Mouse (Mus musculus) WW6 (cell line): ENCODE data around the gene Sobp.

ENCODE experiments used
- DNase-seq: peaks from one replicate; pipeline ENCODE4 v3.0.0-alpha.2; 2013; ENCODE audit warnings: low read depth, low spot score

Sobp gene

DNA sequence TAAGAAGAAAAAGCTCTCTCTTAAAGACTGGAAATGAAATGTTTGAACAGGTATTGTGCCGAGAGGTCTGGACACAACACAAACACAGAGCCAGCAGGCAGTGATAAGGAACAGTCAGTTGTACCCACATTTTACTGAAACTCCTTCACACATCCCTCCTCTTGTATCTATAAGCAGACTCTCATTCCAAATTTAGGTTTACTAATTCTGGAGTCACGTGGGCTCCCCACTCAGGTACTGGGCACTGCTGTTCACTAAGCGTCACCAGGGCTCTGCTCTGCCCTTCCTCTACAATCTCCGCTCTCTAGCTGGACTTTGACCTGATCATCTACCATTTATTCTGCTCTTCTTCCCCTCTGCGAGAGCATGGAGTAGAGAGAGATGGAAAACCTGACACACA, 15.4 kb downstream of the Sobp start:
- DNase-seq, result no peak

DNA sequence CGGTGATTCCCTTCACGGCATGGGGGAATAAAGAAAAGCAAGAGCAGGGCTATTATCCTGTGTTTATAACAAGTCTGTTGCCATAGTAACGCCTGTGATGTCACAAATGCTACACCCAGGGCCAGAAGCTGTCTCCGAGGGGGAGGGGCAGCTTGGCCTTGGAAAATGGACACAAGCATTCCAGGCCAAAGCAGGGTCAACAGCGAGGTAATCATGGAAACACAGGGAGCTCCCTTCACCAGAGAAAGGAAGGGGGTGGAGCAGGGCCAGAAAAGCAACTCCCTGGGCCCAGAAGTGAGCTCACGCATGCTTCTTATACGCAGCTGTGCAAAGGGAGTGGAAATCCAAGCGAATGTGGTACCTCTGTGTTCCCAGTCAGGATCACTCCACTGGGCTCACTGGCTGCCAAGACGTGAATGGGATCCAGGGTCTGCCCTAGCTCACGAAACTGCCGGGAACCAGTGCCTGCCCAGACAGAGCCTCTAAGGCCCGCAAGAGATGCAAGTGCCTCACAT, 19.2 kb downstream of the Sobp start:
- no peak for DNase-seq

DNA sequence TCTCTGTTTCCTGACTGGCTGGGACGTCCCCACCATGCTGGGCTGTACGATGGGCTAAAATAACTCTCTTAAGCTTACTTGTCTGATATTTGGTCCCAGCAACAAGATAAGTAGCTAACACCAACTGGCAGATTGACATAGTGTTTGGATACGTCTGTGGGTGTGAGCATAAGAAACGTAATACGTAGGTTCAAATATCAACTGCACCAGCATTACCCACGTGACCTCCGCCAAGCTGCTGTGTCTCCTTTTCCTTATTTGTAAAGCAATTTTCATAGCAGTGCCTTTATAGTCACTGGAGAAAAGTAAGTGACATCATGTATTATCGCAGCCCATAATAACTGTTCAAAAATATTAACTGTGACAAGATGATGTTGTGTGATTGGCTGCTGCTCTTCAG, 21.7 kb downstream of the Sobp start:
- no peak for DNase-seq

DNA sequence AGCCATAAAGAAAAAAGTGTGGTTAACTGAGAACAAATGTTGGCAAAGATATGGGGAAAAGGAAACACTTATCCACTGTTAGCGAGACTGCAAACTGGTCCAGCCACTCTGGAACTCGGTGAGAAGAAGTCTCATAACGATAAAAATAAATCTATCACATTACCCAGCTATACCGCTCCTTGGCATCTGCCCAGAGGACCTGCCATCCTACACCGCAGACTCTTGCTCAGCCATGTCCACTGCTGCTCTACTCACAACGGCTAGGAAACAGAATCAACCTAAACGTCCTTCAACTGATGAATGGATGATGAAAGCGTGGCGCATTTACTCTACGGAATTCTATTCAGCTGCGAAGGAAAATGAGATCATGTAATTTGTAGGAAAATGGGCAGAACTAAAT, 25.9 kb downstream of the Sobp start:
- DNase-seq, result no peak

- DNase-seq, result no peak
Observed at GRCm38 (mm10) chr10:43143173-43143572, 31.2 kb downstream of the Sobp start.

GRCm38 (mm10) chr10:43134027-43134426, 40.3 kb downstream of the Sobp start:
- no peak for DNase-seq

GRCm38 (mm10) chr10:43128750-43129149, 45.6 kb downstream of the Sobp start:
- DNase-seq, result no peak

- no peak for DNase-seq
Observed at GRCm38 (mm10) chr10:43124561-43124960, 49.8 kb downstream of the Sobp start.

DNA sequence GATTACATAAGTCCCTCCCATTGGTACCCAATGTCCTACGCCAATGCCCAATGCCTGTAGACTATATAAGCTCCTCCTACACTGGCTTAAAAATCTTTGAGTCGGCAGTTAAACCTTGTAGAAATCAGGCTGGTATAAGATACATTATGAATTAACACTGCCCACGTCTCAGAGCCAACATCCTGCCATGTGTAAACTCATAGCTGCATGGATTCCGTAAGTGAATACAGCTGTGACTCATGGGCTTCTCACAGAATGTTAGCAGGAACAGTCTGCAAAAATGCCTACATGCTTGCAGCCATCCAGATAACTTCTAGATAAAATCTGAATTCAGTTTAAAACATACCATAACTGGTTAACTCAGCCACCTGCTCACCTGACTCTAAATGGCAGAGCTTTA, 50.2 kb downstream of the Sobp start:
- no peak for DNase-seq

- DNase-seq, result no peak
Observed at GRCm38 (mm10) chr10:43123422-43123821, 50.9 kb downstream of the Sobp start.

DNA sequence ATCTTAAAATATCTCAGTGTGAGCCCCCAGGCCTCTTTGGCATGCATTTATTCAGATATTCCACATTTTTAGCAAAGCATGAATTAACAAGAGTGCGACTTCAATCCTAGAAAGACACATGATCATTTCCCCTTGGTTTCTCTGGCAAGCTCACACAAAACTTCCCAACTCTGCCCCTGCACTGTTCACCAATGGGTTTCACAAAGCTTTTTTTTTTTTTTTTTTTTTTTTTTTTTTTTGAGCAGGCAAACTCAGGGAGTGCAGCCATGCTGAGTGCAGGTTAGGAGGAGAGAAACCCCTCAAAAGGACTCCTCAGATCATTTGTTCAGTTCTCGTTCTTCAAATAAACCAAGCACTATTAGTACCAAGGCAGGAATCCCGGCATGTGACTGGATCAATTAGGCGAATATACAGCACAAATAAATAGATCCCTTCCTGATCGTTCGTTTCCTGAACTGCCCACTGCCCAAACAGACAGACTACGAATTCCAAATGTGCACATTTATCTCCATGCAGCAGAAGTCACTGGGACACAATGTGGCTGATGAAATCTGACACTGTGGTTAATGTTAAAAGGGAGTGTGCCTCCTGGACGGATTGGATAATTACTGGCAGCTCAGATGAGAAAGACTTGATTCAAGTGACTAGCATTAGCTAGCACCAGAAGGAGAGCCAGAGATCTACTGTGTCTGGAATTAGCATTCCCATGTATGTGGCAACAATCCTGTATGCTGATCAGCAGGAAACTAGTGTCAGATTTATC, 53.5 kb downstream of the Sobp start:
- no peak for DNase-seq

GRCm38 (mm10) chr10:43116083-43116927, 58.0 kb downstream of the Sobp start:
- DNase-seq, result no peak

- DNase-seq, result no peak
Observed at GRCm38 (mm10) chr10:43112296-43112695, 62.0 kb downstream of the Sobp start.

DNA sequence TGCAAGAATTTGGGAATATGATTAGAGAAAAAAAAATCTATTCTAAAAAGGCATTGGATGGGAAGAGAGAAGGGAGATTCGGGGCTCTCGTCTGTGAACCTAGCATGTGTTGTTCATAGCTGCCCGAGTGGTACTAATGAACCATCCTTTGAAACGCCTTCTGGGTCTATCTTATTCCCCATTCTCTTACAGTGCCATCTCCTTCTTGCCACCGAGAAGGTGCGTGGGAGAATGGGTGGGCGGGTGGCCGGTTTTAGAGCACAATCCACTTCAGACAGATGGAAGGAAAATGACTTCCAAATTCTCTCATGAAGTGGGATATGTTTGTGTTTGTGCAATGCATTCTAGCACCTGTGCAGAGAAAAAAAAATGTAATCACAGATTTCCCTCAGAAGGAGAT, 67.7 kb downstream of the Sobp start:
- DNase-seq, result no peak

DNA sequence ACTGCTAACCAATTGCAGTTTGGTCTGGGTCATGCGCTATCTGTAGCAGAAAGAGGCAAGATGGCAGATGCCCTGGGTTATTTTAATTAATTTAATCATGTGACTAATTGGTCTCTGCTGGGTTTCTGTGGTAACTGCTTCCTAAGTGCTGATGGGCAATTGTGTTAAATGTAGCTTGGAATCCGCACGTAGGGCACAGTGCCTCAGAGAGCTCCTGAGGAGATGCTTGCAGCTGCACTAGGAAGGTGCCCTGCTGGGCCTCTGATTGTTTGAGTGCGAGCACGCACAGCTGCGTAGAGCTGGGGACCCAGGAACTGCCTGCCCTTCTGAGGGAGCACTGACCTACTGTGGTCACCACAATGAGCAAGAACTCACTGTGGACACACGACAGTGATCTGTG, 68.1 kb downstream of the Sobp start:
- no peak for DNase-seq

DNA sequence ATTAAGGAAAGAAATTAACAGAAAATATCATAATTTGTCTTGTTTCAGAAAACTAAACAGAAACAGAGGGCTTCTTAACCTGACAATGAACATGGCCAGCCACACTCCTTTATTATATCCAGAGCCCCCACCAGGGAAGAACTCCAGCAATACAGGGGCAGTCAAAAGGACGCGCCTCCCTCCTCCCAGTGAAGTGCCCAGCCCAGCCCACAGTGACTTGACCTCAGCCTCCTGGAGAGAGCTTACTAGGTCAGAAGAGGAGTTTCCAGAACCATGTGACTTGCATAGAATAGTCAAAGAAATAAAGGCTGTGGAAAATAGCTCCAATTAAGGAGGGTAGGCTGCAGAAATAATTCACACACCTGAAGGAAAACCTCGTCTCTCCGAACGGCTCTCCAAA, 73.8 kb downstream of the Sobp start:
- DNase-seq, result no peak

- DNase-seq, result no peak
Observed at GRCm38 (mm10) chr10:43099229-43099628, 75.1 kb downstream of the Sobp start.

GRCm38 (mm10) chr10:43097755-43098154, 76.6 kb downstream of the Sobp start:
- DNase-seq, result no peak

DNA sequence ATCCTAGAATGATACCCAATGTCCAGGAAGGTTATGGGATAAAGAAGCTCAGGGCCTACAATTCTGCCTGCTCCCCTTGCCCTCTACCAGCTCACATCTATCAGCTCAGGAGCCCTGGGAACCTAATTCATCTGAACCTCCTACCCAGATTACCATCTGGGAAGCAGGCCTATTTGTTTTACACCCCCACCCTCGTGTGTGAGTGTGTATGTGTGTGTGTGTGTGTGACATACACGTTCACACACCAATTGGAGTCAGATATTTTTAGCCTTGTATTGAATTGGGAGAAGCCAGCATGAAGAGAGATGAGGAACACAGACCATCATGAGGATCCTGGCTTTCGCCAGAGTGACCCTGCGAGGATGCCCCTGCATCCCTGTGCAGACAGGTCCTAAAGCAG, 77.7 kb downstream of the Sobp start:
- DNase-seq, result no peak

DNA sequence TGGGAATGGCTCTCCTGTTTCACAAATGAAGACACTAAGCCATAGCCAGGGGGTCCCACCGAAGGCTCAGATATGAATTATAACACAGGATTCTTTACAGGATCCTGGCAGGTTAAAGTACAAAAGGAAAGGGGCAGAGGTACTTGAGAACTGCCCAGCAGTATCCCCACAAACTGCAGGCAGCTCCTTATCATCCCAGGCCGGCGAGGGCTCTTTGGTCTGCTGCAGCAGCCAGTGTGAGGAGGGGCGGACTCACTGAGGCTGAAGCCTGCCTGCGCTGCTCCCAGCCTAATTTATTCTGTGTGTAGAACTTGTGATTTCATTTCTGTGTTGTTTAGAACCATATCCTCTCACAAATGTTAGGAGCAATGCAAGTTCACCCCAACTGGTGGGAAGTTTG, 79.8 kb downstream of the Sobp start:
- DNase-seq, result no peak

- DNase-seq, result no peak
Observed at GRCm38 (mm10) chr10:43093440-43093839, 80.9 kb downstream of the Sobp start.

GRCm38 (mm10) chr10:43090040-43090439, 84.3 kb downstream of the Sobp start:
- no peak for DNase-seq

- no peak for DNase-seq
Observed at GRCm38 (mm10) chr10:43087421-43087820, 86.9 kb downstream of the Sobp start.
